Mouse (Mus musculus): ENCODE results near the gene Picalm. TPM values are rescaled to one million over a fixed set of nuclear protein-coding genes. Genes with fewer than 3 reads are reported as not detected.

Gene Picalm
- total and polyA plus RNA-seq, 2 experiments, result 29.7 to 127 TPM

DNA sequence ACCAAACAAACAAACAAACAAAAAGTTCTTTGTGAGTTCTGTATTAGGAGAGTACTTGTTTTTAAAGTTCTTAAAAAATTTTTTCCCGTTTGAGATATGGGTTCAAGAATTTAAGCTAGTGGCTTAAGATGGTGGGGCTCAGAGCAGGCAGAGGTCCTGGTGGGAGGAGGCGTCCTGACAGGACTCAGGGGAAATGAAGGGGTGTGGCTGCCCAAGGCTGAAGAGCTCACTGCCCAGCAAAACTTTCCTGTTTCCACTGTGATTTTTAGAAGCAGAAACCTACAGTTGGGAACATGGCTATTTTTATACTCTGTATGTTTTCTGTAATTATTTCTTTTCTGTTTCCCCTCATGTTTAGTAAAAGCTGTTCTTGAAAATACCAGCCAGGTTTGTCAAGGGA is 38.3 kb upstream of the Picalm start:
- no peak for TF ChIP-seq POLR2A (IDR thresholded peaks at IDR 0.05; ENCODE audit: extremely low read depth, insufficient read depth, low read length)
- no peak for TF ChIP-seq CTCF (IDR thresholded peaks at IDR 0.05; ENCODE audit: low read depth, low read length)
- WGBS, result 73% methylated on average over 2 of the region's 2 CpGs
- H3K4me1 ChIP-seq (ENCODE audit: control insufficient read depth, insufficient read depth, low read length), result no peaks in the 10 kb centered on the region
- H3K9ac ChIP-seq (ENCODE audit: low read depth, low read length), result no peak overlapping the region
- H3K79me2 ChIP-seq (ENCODE audit: control insufficient read depth, insufficient read depth, low read length), result no peaks in the 10 kb centered on the region
- no peak overlapping the region for H3K27ac ChIP-seq (replicated peaks; ENCODE audit: insufficient read depth, low read depth, low read length)
- no peaks in the 10 kb centered on the region for H3K36me3 ChIP-seq (ENCODE audit: control insufficient read depth, insufficient read depth, low read length)
- no peaks in the 10 kb centered on the region for H3K27me3 ChIP-seq (ENCODE audit: control insufficient read depth, insufficient read depth, low read length)
- no peak for DNase-seq (ENCODE audit: extremely low read depth, low read depth, low spot score)
- H3K4me3 ChIP-seq (ENCODE audit: insufficient read depth, low read depth, low read length), result no peak overlapping the region

DNA sequence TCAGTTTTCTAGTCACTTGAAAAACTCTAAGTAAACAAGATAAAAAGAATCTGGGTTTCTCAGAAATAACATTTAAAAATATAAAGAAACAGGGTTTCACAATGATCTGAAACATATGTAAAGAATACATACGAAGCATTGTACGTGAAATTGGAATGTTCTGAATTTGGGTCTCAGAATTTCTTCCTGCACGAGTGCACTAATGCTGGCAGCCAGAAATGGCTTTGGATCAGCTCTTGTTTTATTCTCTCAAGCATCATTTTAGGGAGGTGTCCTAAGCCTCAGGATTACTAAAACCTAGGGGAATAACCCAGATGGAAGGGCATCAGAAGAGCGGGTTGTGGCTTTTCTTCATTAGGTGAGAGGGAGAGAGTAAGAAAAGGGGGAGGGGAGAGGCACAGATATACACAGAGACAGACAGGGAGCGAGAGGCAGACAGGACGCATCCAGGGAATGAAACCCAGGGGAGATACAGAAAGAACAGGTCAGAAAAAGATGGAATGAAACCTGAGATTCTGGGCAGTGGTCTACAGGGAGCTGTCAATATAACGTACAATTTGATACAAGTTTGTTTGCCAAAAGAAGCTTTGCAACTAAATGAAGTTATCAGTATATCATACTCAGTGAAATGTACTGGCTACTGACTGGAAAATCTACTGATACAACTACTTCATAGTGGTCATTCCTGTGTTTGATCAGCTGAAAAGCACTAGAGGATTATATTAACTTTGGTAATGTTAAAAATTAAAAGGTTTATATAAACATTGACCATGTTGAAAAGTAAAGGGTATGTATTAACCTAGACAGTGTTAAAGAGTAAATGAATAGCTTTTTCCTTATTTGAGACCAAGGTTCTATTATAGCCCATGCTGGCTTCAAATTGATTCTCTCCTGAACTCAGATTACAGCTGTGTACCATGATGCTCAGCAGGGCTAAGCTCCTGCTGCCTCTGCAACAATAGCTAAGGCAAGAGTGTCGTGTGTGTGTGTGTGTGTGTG is 37.3 kb upstream of the Picalm start:
- Histone ChIP-seq H3K9ac (ENCODE audit: low read depth, low read length) (no peak overlapping the region), H3K36me3 (ENCODE audit: control insufficient read depth, insufficient read depth, low read length) (no peaks in the 10 kb centered on the region), H3K79me2 (ENCODE audit: control insufficient read depth, insufficient read depth, low read length) (no peaks in the 10 kb centered on the region), H3K27me3 (ENCODE audit: control insufficient read depth, insufficient read depth, low read length) (no peaks in the 10 kb centered on the region), H3K4me1 (ENCODE audit: control insufficient read depth, insufficient read depth, low read length) (no peaks in the 10 kb centered on the region), H3K27ac (replicated peaks; ENCODE audit: insufficient read depth, low read depth, low read length) (no peak overlapping the region), H3K4me3 (ENCODE audit: insufficient read depth, low read depth, low read length) (no peak overlapping the region)
- TF ChIP-seq POLR2A (IDR thresholded peaks at IDR 0.05; ENCODE audit: extremely low read depth, insufficient read depth, low read length), result no peak
- no peak for TF ChIP-seq CTCF (IDR thresholded peaks at IDR 0.05; ENCODE audit: low read depth, low read length)
- 87% methylated on average over 8 of the region's 8 CpGs for whole genome bisulfite sequencing
- DNase-seq (ENCODE audit: extremely low read depth, low read depth, low spot score), result no peak

DNA sequence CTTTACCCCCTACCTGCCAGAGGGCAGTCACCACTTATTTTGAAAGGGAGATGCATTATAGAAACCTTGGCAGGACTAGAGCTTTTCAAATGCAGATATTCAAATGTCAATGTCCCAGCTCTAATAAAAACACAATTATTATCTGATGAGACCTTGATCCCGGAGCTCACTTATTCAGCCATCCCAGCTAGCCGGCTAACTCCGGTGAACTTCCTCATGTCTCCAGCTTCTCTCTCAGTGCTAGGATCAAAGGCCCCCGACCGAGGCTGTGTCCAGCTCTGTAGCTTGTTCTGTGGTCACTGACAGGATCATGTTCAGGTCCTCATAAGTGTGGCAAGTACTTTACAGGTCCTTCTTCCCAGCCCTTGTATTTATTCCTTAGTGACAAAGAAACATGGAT is 34.9 kb upstream of the Picalm start:
- H3K27ac ChIP-seq (replicated peaks; ENCODE audit: insufficient read depth, low read depth, low read length), result no peak overlapping the region
- no peak overlapping the region for H3K9ac ChIP-seq (ENCODE audit: low read depth, low read length)
- H3K79me2 ChIP-seq (ENCODE audit: control insufficient read depth, insufficient read depth, low read length), result no peaks in the 10 kb centered on the region
- no peaks in the 10 kb centered on the region for H3K36me3 ChIP-seq (ENCODE audit: control insufficient read depth, insufficient read depth, low read length)
- DNase-seq (ENCODE audit: extremely low read depth, low read depth, low spot score), result peak; percentile 22
- H3K4me3 ChIP-seq (ENCODE audit: insufficient read depth, low read depth, low read length), result no peak overlapping the region
- H3K27me3 ChIP-seq (ENCODE audit: control insufficient read depth, insufficient read depth, low read length), result no peaks in the 10 kb centered on the region
- WGBS, result 75% methylated on average over 5 of the region's 5 CpGs
- TF ChIP-seq POLR2A (IDR thresholded peaks at IDR 0.05; ENCODE audit: extremely low read depth, insufficient read depth, low read length) (no peak), CTCF (IDR thresholded peaks at IDR 0.05; ENCODE audit: low read depth, low read length) (no peak)
- no peaks in the 10 kb centered on the region for H3K4me1 ChIP-seq (ENCODE audit: control insufficient read depth, insufficient read depth, low read length)

DNA sequence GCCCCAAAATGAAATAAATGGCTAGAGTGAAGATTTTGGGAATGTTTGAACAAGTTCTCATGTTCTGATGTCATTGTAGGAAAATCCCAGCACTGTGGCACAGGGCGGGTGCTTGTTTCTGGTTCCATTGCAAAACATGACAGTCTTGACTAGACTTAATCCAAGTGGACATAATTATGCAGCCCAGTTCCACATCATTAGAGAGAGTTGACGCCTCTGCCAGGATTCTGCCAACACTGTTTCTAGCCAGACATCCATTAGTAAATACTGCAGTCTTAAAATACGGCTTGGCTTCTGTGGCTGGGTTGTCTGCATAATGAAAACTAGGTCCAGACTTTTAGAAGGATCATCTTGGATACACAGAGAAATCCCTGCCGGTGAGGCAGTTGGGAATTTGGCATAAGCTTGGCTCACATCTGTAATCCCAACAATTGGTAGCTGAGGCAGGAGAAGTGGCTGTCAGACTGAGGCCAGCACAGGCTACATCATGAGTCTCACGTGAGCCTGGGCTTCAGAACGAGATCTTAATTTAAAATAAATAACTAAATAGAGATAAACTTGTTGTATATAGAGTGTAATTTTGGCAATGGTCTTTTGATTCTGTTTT is 34.1 kb upstream of the Picalm start:
- no peaks in the 10 kb centered on the region for H3K36me3 ChIP-seq (ENCODE audit: control insufficient read depth, insufficient read depth, low read length)
- no peaks in the 10 kb centered on the region for H3K4me1 ChIP-seq (ENCODE audit: control insufficient read depth, insufficient read depth, low read length)
- H3K27ac ChIP-seq (replicated peaks; ENCODE audit: insufficient read depth, low read depth, low read length), result no peak overlapping the region
- H3K79me2 ChIP-seq (ENCODE audit: control insufficient read depth, insufficient read depth, low read length), result no peaks in the 10 kb centered on the region
- no peak overlapping the region for H3K4me3 ChIP-seq (ENCODE audit: insufficient read depth, low read depth, low read length)
- no peaks in the 10 kb centered on the region for H3K27me3 ChIP-seq (ENCODE audit: control insufficient read depth, insufficient read depth, low read length)
- H3K9ac ChIP-seq (ENCODE audit: low read depth, low read length), result no peak overlapping the region
- TF ChIP-seq POLR2A (IDR thresholded peaks at IDR 0.05; ENCODE audit: extremely low read depth, insufficient read depth, low read length), result no peak
- no peak for TF ChIP-seq CTCF (IDR thresholded peaks at IDR 0.05; ENCODE audit: low read depth, low read length)
- DNase-seq (ENCODE audit: extremely low read depth, low read depth, low spot score), result no peak
- WGBS, result 94% methylated on average over 6 of the region's 6 CpGs

DNA sequence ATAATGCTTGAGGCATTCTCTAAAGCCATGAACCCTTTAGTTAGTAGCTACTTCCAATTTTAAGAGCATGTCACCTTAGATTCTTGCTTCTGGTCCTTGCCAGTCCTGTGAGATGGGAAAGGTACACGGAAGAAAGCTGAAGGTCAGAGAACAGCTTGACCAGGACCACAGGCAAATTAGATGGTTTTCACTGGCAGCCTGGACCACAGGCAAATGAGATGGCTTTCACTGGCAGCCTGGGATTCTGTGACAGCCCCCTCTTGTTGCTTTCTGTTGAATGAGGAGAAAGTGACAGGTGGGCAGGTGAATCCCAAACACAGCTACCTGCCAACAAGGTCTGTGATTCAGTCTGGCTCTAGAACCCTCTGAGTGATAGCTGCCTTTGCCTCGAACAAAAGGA is 33.4 kb upstream of the Picalm start:
- Histone ChIP-seq H3K36me3 (ENCODE audit: control insufficient read depth, insufficient read depth, low read length) (no peaks in the 10 kb centered on the region), H3K27me3 (ENCODE audit: control insufficient read depth, insufficient read depth, low read length) (no peaks in the 10 kb centered on the region), H3K9ac (ENCODE audit: low read depth, low read length) (no peak overlapping the region), H3K27ac (replicated peaks; ENCODE audit: insufficient read depth, low read depth, low read length) (no peak overlapping the region), H3K4me3 (ENCODE audit: insufficient read depth, low read depth, low read length) (no peak overlapping the region), H3K4me1 (ENCODE audit: control insufficient read depth, insufficient read depth, low read length) (no peaks in the 10 kb centered on the region), H3K79me2 (ENCODE audit: control insufficient read depth, insufficient read depth, low read length) (no peaks in the 10 kb centered on the region)
- no peak for TF ChIP-seq CTCF (IDR thresholded peaks at IDR 0.05; ENCODE audit: low read depth, low read length)
- TF ChIP-seq POLR2A (IDR thresholded peaks at IDR 0.05; ENCODE audit: extremely low read depth, insufficient read depth, low read length), result no peak
- WGBS, result 81% methylated on average over 2 of the region's 2 CpGs
- no peak for DNase-seq (ENCODE audit: extremely low read depth, low read depth, low spot score)

Data from liver, adult 2 months (tissue).